9 mouse cellular contexts compared by ENCODE assay signal in the genomic region with DNA sequence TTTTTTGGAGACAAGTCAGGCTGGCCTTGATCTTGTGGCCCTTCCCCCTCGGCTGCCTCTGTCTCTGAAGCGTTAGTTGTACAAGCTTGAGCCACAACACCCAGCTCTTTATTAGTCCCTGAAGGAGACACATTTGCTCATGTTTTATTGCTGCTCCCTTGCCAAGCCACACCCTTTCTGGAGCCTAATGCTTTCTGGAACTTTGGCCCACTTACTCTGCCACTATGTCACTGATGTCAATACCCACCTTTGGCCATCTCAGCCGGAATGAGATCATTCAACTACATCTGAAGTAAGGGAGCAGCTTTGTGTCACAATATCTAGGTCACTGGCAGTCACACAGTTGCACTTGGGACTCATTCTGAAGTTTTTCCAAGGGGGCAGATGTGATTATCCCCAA.
A peak's percentile ranks its signal among the peaks of the same experiment; 100 is the strongest.
DNase-seq lines count a peak whose midpoint lies in the region; ATAC-seq lines count a peak whose summit lies in the region.
"Had no signal": no experiment of that assay in that cellular context is flagged by ENCODE, and none has a peak within 500 bp of the region (broad histone marks: within the 10 kb centered on the region; RNA-seq: fewer than 3 reads in every experiment).

No protein-coding gene starts in this region.

- peak; percentile 75 for ATAC-seq in intestine, embryonic 16.5 days

- peak overlapping the region; percentile 11; the same call in 1 of the 2 replicates for H3K4me3 ChIP-seq in intestine, embryonic 16.5 days (ENCODE audit: low read length)
- H3K4me3 ChIP-seq in midbrain, embryonic 10.5 days = no peak overlapping the region
- H3K4me3 ChIP-seq: hindbrain, embryonic 12.5 days had no signal

- peak overlapping the region; percentile 45 for H3K4me2 ChIP-seq in intestine, embryonic 16.5 days (ENCODE audit: low read depth, low read length)
- H3K4me2 ChIP-seq: hindbrain, embryonic 12.5 days had no signal

- DNase-seq in adrenal gland, adult 2 months = peak; percentile 83
- DNase-seq in adrenal gland, postnatal 4 days (ENCODE audit: low spot score in 2 of 2) = no peak
- peak; percentile 86 for DNase-seq in gastrocnemius, adult 18-20 months (ENCODE audit: low spot score)
- peak; percentile 70 for DNase-seq in lung, postnatal 36 days
- no peak for DNase-seq in midbrain, embryonic 10.5 days (ENCODE audit: low spot score)
- DNase-seq in embryo, embryonic 10 days (ENCODE audit: low spot score) = no peak
- DNase-seq in right cerebral cortex, adult 18-20 months = no peak

- H3K4me1 ChIP-seq in intestine, embryonic 16.5 days (ENCODE audit: control insufficient read depth, insufficient read depth, low read length) = peaks cover 29% of the 10 kb centered on the region
- H3K4me1 ChIP-seq in midbrain, embryonic 10.5 days = peaks cover 11% of the 10 kb centered on the region; the same call in 1 of the 2 replicates
- H3K4me1 ChIP-seq: hindbrain, embryonic 12.5 days had no signal

- H3K36me3 ChIP-seq in intestine, embryonic 16.5 days (ENCODE audit: control insufficient read depth, insufficient read depth, low read length) = no peaks in the 10 kb centered on the region
- H3K36me3 ChIP-seq in midbrain, embryonic 10.5 days = no peaks in the 10 kb centered on the region
- H3K36me3 ChIP-seq: hindbrain, embryonic 12.5 days had no signal

- H3K27ac ChIP-seq in intestine, embryonic 16.5 days (ENCODE audit: low read length) = peak overlapping the region; percentile 91
- H3K27ac ChIP-seq in midbrain, embryonic 10.5 days (replicated peaks) = no peak overlapping the region
- H3K27ac ChIP-seq: hindbrain, embryonic 12.5 days had no signal

- 34% methylated on average over 3 of the region's 3 CpGs for WGBS in intestine, embryonic 16.5 days
- WGBS in midbrain, embryonic 10.5 days = 86% methylated on average over 3 of the region's 3 CpGs

- H3K9me3 ChIP-seq in intestine, embryonic 16.5 days (ENCODE audit: control insufficient read depth, low read length) = no peaks in the 10 kb centered on the region
- H3K9me3 ChIP-seq in midbrain, embryonic 10.5 days (replicated peaks) = no peaks in the 10 kb centered on the region
- H3K9me3 ChIP-seq: hindbrain, embryonic 12.5 days had no signal

- H3K27me3 ChIP-seq in intestine, embryonic 16.5 days (replicated peaks; ENCODE audit: control insufficient read depth, insufficient read depth, low read length) = no peaks in the 10 kb centered on the region
- no peaks in the 10 kb centered on the region for H3K27me3 ChIP-seq in midbrain, embryonic 10.5 days (ENCODE audit: low read depth, poor library complexity, severe bottlenecking)
- H3K27me3 ChIP-seq: hindbrain, embryonic 12.5 days had no signal

- 0 out of 2 replicates have a peak overlapping the region, but pooled peaks have one; percentile 21 for H3K9ac ChIP-seq in intestine, embryonic 16.5 days (ENCODE audit: low read depth, low read length)
- H3K9ac ChIP-seq: hindbrain, embryonic 12.5 days had no signal

Comparison
In these comparisons a context has a peak if more than half of its experiments do, and no peak if none do; other contexts are left out.
1. DNase-seq: peak in adrenal gland, adult 2 months (single experiment), gastrocnemius, adult 18-20 months (single experiment) and lung, postnatal 36 days (single experiment); none in adrenal gland, postnatal 4 days (0 of 2), midbrain, embryonic 10.5 days (single experiment), embryo, embryonic 10 days (single experiment) and right cerebral cortex, adult 18-20 months (single experiment).